10 mouse cellular contexts compared by ENCODE assay signal in genomic region chr9:46149392-46149791, GRCm38 (mm10).
DNase-seq lines count a peak whose midpoint lies in the region; ATAC-seq and TF ChIP-seq lines count a peak whose summit lies in the region.
"Had no signal": no experiment of that assay in that cellular context is flagged by ENCODE, and none has a peak within 500 bp of the region (broad histone marks: within the 10 kb centered on the region; RNA-seq: fewer than 3 reads in every experiment).

No protein-coding gene starts in this region.

- no peak overlapping the region for H3K4me2 ChIP-seq in lung, postnatal 0 days (replicated peaks; ENCODE audit: low read depth, low read length)
- no peak overlapping the region for H3K4me2 ChIP-seq in embryonic facial prominence, embryonic 14.5 days (ENCODE audit: low read depth, low read length)
- no peak overlapping the region for H3K4me2 ChIP-seq in stomach, embryonic 16.5 days (ENCODE audit: low read depth, low read length)

- H3K4me1 ChIP-seq in lung, postnatal 0 days (ENCODE audit: insufficient read depth, low read depth, low read length) = peaks cover 17% of the 10 kb centered on the region; the same call in 1 of the 2 replicates
- peaks cover 10% of the 10 kb centered on the region for H3K4me1 ChIP-seq in embryonic facial prominence, embryonic 14.5 days (ENCODE audit: control insufficient read depth, insufficient read depth, low read length)
- H3K4me1 ChIP-seq in stomach, embryonic 16.5 days (ENCODE audit: control insufficient read depth, insufficient read depth, low read length) = peaks cover 37% of the 10 kb centered on the region

- TF ChIP-seq CTCF in lung, postnatal 0 days (IDR thresholded peaks at IDR 0.05) = peak; percentile 10; the same call in 1 of the 2 replicates

- no peak for DNase-seq in lung, postnatal 0 days (ENCODE audit: low spot score)
- no peak for DNase-seq in lung, adult 18-20 months
- DNase-seq in embryonic facial prominence, embryonic 14.5 days (ENCODE audit: low spot score) = no peak
- DNase-seq in kidney, postnatal 14 days = peak; percentile 60
- DNase-seq in right cerebral cortex, postnatal 4 days = no peak
- DNase-seq in frontal cortex, postnatal 10 days (ENCODE audit: low spot score in 2 of 2) = no peak
- DNase-seq: cerebellum, adult 9-10 months; right cerebral cortex, postnatal 14 days had no signal

- H3K4me3 ChIP-seq in lung, postnatal 0 days (ENCODE audit: low read depth, low read length) = no peak overlapping the region
- no peak overlapping the region for H3K4me3 ChIP-seq in embryonic facial prominence, embryonic 14.5 days (ENCODE audit: low read depth, low read length)
- no peak overlapping the region for H3K4me3 ChIP-seq in stomach, embryonic 16.5 days (replicated peaks; ENCODE audit: low read length)

- 0 out of 2 replicates have a peak overlapping the region, but pooled peaks have one; percentile 20 for H3K27ac ChIP-seq in lung, postnatal 0 days (ENCODE audit: low read length)
- H3K27ac ChIP-seq in embryonic facial prominence, embryonic 14.5 days (replicated peaks; ENCODE audit: low read depth, low read length) = 0 out of 2 replicates have a peak overlapping the region, but pooled peaks have one; percentile 39
- peak overlapping the region; percentile 90 for H3K27ac ChIP-seq in stomach, embryonic 16.5 days (ENCODE audit: low read length)

- ATAC-seq in lung, postnatal 0 days = no peak
- no peak for ATAC-seq in embryonic facial prominence, embryonic 14.5 days (ENCODE audit: low read depth)
- no peak for ATAC-seq in stomach, embryonic 16.5 days (ENCODE audit: insufficient read depth, low FRiP score)
- ATAC-seq: forebrain, embryonic 14.5 days had no signal

- H3K27me3 ChIP-seq in lung, postnatal 0 days (replicated peaks; ENCODE audit: insufficient read depth, low read length) = no peaks in the 10 kb centered on the region
- no peaks in the 10 kb centered on the region for H3K27me3 ChIP-seq in embryonic facial prominence, embryonic 14.5 days (replicated peaks; ENCODE audit: control insufficient read depth, insufficient read depth, low read length)
- H3K27me3 ChIP-seq in stomach, embryonic 16.5 days (ENCODE audit: control insufficient read depth, insufficient read depth, low read length) = no peaks in the 10 kb centered on the region

- no peak overlapping the region for H3K9ac ChIP-seq in lung, postnatal 0 days (replicated peaks; ENCODE audit: low read depth)
- H3K9ac ChIP-seq in embryonic facial prominence, embryonic 14.5 days (ENCODE audit: low read depth, low read length) = no peak overlapping the region
- H3K9ac ChIP-seq in stomach, embryonic 16.5 days (ENCODE audit: low read length) = no peak overlapping the region

- 72% methylated on average over 5 of the region's 5 CpGs for WGBS in lung, postnatal 0 days
- WGBS in embryonic facial prominence, embryonic 14.5 days = 74% methylated on average over 5 of the region's 5 CpGs
- 71% methylated on average over 5 of the region's 5 CpGs for WGBS in stomach, embryonic 16.5 days

- H3K9me3 ChIP-seq in lung, postnatal 0 days (ENCODE audit: low read length) = no peaks in the 10 kb centered on the region
- H3K9me3 ChIP-seq in embryonic facial prominence, embryonic 14.5 days (ENCODE audit: control insufficient read depth, low read length) = no peaks in the 10 kb centered on the region
- H3K9me3 ChIP-seq in stomach, embryonic 16.5 days (replicated peaks; ENCODE audit: control insufficient read depth, low read length) = no peaks in the 10 kb centered on the region

- TF ChIP-seq EP300 in lung, postnatal 0 days (IDR thresholded peaks at IDR 0.05) = no peak

- H3K36me3 ChIP-seq in lung, postnatal 0 days (ENCODE audit: insufficient read depth, low read length) = no peaks in the 10 kb centered on the region
- H3K36me3 ChIP-seq in embryonic facial prominence, embryonic 14.5 days (ENCODE audit: control insufficient read depth, insufficient read depth, low read length) = no peaks in the 10 kb centered on the region
- H3K36me3 ChIP-seq in stomach, embryonic 16.5 days (ENCODE audit: control insufficient read depth, insufficient read depth, low read length) = no peaks in the 10 kb centered on the region

Comparison
In these comparisons a context has a peak if more than half of its experiments do, and no peak if none do; other contexts are left out.
1. H3K27ac ChIP-seq: peak in every context shown above with its lines; median percentile 90 in stomach, embryonic 16.5 days; 39 in embryonic facial prominence, embryonic 14.5 days; 20 in lung, postnatal 0 days.